Mouse (Mus musculus) heart, adult 9 months (tissue): Measurements from ENCODE around the gene Ncoa7.

ENCODE experiments used
- DNase-seq, 2 experiments: peaks; one replicate each; pipeline ENCODE4 v3.0.0; 2022; ENCODE audit warnings: low spot score in 2 of 2

Ncoa7 gene

DNA sequence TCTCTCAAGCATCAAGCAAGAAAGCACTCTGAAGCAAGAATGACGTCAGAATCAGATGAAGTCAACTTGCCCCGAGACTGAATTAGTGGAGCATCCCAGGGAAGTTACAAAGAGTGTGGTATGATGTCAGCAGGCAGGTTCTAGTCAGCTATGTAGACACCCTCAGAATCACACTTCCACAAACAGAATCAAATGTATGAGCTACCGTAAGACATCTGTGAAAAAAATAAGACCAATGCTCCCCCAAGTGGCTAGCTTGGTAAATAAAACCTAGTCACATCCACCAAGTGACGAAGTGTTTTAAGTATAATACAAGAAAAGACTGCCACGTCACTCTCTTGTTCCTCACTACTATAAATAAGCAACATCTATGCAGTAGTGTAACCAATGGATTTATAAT lies 216.1 kb downstream of the Ncoa7 start:
- no peak for DNase-seq

DNA sequence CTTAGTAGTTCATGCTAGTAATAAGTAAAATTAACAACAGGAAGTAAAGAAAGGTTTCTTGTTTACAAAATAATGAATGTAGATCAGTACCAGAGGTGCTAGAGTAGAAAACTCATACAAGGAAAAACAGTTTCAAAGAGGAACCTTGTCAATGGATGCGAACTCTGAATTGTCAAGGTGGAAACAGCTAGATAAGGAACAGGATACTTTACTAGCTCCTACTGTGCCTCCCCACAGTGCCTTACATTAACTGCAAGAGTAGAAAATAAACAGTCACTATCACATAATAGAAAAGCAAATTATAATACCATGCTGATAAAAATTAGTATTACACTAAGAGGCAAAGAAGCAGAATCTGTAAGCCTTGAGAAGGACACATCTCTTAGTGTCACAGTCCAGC lies 217.4 kb downstream of the Ncoa7 start:
- DNase-seq, result no peak
